Mouse (Mus musculus) megakaryocyte, embryonic 14.5 days (primary cell): ENCODE results near the gene Hspg2.

ENCODE experiments used
- FLI1 ChIP-seq: IDR thresholded peaks from 2 replicates; pipeline ENCODE4 v1.6.1; 2012; ENCODE audit warnings: low read length, inconsistent platforms, mixed read lengths
- GATA1 ChIP-seq: IDR thresholded peaks from 3 replicates; pipeline ENCODE4 v1.6.1; 2012; ENCODE audit warnings: mixed read lengths, low read length, inconsistent platforms, borderline replicate concordance

DNA sequence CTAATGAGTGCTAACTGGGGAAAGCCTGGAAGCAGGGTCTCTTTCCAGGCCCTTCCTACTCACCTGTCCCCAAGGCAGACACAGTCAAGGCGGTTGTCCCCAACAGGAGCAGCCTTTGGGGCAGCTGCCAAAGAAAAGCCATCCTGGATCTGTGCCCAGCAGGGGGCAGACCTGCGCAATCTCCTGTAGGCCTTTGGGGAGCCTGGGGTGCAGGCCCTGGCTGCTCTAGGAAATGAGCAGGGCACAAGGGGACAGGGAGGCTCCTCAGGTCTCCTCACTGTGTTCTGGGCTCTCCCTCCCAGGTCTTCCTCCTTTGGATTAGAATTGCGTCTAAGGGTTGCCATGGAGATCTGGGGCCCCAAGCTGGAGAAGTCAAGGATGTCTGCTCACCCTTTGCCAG, 113.2 kb downstream of the Hspg2 start:
- TF ChIP-seq GATA1, result no peak
- no peak for TF ChIP-seq FLI1
